Mouse (Mus musculus): Measurements from ENCODE around the gene Slc5a10. TPM values are rescaled to one million over a fixed set of nuclear protein-coding genes. Genes with fewer than 3 reads are reported as not detected.

Slc5a10 gene
- total RNA-seq, 2 experiments from 2014 or later, result not detected

Other genes with a start within 250 kb of the Slc5a10 start
- not detected in 2 replicates for gene Mfap4, start 235.4 kb downstream of the Slc5a10 start, total RNA-seq (2015)
- gene Mfap4, start 235.4 kb downstream of the Slc5a10 start, total RNA-seq (2017), result not detected in 2 replicates
- gene Mapk7, start 226.4 kb downstream of the Slc5a10 start, total RNA-seq (2015), result 16.2 and 17.7 TPM in 2 replicates
- gene Mapk7, start 226.4 kb downstream of the Slc5a10 start, total RNA-seq (2017), result 15.4 and 21.4 TPM in 2 replicates
- not detected in 2 replicates for gene B9d1, start 215.7 kb downstream of the Slc5a10 start, total RNA-seq (2015)
- 0.26 TPM in 1 of 2 replicates, not detected in the other for gene B9d1, start 215.7 kb downstream of the Slc5a10 start, total RNA-seq (2017)
- gene Epn2, start 141.1 kb downstream of the Slc5a10 start, total RNA-seq (2015), result 0.04 and 0.07 TPM in 2 replicates
- 3.3 TPM in 1 of 2 replicates, not detected in the other for gene Epn2, start 141.1 kb downstream of the Slc5a10 start, total RNA-seq (2017)
- 0.85 and 2.4 TPM in 2 replicates for gene Grap, start 67.6 kb downstream of the Slc5a10 start, total RNA-seq (2015)
- gene Grap, start 67.6 kb downstream of the Slc5a10 start, total RNA-seq (2017), result 3.5 and 4.3 TPM in 2 replicates
- not detected in 2 replicates for gene Fam83g, start 36.7 kb downstream of the Slc5a10 start, total RNA-seq (2015)
- gene Fam83g, start 36.7 kb downstream of the Slc5a10 start, total RNA-seq (2017), result not detected in 2 replicates
- 30.4 and 36.2 TPM in 2 replicates for gene Prpsap2, start 41.3 kb upstream of the Slc5a10 start, total RNA-seq (2015)
- gene Prpsap2, start 41.3 kb upstream of the Slc5a10 start, total RNA-seq (2017), result 40.9 and 45.3 TPM in 2 replicates
- 17.5 and 22.7 TPM in 2 replicates for gene Ulk2, start 134.2 kb upstream of the Slc5a10 start, total RNA-seq (2015)
- gene Ulk2, start 134.2 kb upstream of the Slc5a10 start, total RNA-seq (2017), result 16.5 and 19.8 TPM in 2 replicates
- gene Akap10, start 209.4 kb upstream of the Slc5a10 start, total RNA-seq (2015), result 37.5 and 42.9 TPM in 2 replicates
- gene Akap10, start 209.4 kb upstream of the Slc5a10 start, total RNA-seq (2017), result 45.5 and 47.9 TPM in 2 replicates
- gene Specc1, start 235.9 kb upstream of the Slc5a10 start, total RNA-seq (2015), result 22.5 and 23.9 TPM in 2 replicates
- gene Specc1, start 235.9 kb upstream of the Slc5a10 start, total RNA-seq (2017), result 44.6 and 54.5 TPM in 2 replicates